Mouse (Mus musculus): ENCODE measurements at regions not wholly inside any gene's neighbourhood (a gene's known extent, or its start where the extent isn't known, plus 50 kb on each side); places are given as distances from the start of the nearest gene placed in this dataset.
A peak's percentile ranks its signal among the peaks of the same experiment; 100 is the strongest.

DNA sequence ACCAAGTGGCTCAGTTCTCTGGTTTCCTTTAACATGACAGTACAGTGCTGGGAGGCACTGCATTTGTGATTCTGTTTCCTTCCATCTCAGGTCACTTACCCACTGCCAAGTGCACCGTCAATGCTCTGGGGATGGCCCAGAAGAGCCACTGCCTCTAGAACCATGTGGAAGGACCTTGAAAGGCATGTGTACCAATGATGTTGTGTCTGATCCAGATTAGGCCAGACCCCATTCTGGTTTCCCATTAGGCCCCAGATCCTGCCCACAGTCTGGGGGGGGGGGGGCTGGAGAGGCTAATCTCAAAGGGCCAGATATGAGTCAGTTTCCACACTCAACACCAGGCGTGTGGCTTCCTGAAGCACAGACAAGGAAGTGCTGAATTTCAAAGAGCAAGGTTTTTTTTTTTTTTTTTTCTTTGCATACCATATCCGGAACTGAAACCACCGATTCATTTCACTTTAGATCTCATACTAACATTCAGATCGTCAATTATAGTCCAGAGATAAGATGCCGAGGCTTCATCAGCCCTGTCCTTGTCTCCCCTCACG, 162.6 kb upstream of the Bcl6 start:
- no peaks in the 10 kb centered on the region for H3K9me3 ChIP-seq (ENCODE audit: control insufficient read depth, low read length)
- 0 out of 2 replicates have a peak, but pooled peaks cover 3% of the 10 kb centered on the region for H3K4me1 ChIP-seq (replicated peaks; ENCODE audit: control insufficient read depth, insufficient read depth, low read length)
- H3K27ac ChIP-seq (ENCODE audit: low read depth) = no peak overlapping the region
- no peak for ATAC-seq (replicated peaks; ENCODE audit: low FRiP score, low TSS enrichment, low read depth)
- no peak for DNase-seq (ENCODE audit: low spot score)
- WGBS = 33% methylated on average over 7 of the region's 7 CpGs
- H3K4me3 ChIP-seq (ENCODE audit: low read depth, low read length) = no peak overlapping the region
- H3K27me3 ChIP-seq (replicated peaks; ENCODE audit: control insufficient read depth, insufficient read depth, low read length) = no peaks in the 10 kb centered on the region
- H3K36me3 ChIP-seq (ENCODE audit: control insufficient read depth, insufficient read depth, low read length) = no peaks in the 10 kb centered on the region
- H3K4me2 ChIP-seq (ENCODE audit: low read length) = no peak overlapping the region
- no peak overlapping the region for H3K9ac ChIP-seq (ENCODE audit: low read length)

DNA sequence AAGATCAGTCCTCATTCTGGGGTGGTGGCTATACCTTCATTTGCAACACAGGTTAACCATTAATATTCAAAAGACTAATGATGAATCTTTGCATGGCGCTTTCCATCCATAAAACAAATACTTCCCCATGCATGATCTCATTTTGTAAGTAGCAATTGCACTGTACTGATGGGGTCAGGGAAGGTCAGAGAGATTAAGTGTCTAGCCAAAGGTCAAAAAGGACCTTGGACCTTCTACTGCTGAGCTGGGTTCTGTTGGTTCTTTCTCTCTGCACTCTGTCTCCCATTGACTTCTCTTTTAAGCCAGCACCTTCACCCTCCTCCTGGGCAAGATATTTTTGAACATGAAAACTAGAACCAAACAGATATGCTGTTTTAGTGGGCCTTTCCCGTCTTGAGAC, 161.9 kb upstream of the Bcl6 start:
- no peak for DNase-seq (ENCODE audit: low spot score)
- Histone ChIP-seq H3K9ac (ENCODE audit: low read length) (no peak overlapping the region), H3K9me3 (ENCODE audit: control insufficient read depth, low read length) (no peaks in the 10 kb centered on the region), H3K4me3 (ENCODE audit: low read depth, low read length) (no peak overlapping the region), H3K27me3 (replicated peaks; ENCODE audit: control insufficient read depth, insufficient read depth, low read length) (no peaks in the 10 kb centered on the region), H3K4me2 (ENCODE audit: low read length) (no peak overlapping the region), H3K27ac (ENCODE audit: low read depth) (no peak overlapping the region), H3K36me3 (ENCODE audit: control insufficient read depth, insufficient read depth, low read length) (no peaks in the 10 kb centered on the region), H3K4me1 (replicated peaks; ENCODE audit: control insufficient read depth, insufficient read depth, low read length) (0 out of 2 replicates have a peak, but pooled peaks cover 3% of the 10 kb centered on the region)
- no peak for ATAC-seq (replicated peaks; ENCODE audit: low FRiP score, low TSS enrichment, low read depth)
- WGBS = 83% methylated on average over 2 of the region's 2 CpGs

DNA sequence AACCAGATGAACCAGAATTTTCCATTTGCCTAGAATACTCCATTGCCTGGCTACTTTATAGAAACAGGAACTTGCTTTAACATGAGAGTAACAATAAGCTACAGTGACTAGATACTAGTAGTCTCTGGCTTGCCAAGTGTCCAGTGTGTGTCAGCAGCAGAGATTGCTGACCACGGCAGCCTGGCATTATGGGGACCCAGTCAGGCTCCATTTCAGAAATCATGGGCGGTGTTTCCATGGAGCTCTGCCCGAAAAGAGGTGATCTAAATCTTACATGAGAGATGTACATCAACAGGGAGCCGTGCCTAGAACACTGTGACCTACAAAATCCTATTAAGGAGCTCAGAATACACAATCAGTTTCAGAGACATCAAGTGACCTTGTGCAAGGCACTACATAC, 160.8 kb upstream of the Bcl6 start:
- H3K27me3 ChIP-seq (replicated peaks; ENCODE audit: control insufficient read depth, insufficient read depth, low read length) = no peaks in the 10 kb centered on the region
- 0 out of 2 replicates have a peak, but pooled peaks cover 3% of the 10 kb centered on the region for H3K4me1 ChIP-seq (replicated peaks; ENCODE audit: control insufficient read depth, insufficient read depth, low read length)
- no peak overlapping the region for H3K4me3 ChIP-seq (ENCODE audit: low read depth, low read length)
- WGBS = 89% methylated on average over 4 of the region's 4 CpGs
- no peaks in the 10 kb centered on the region for H3K36me3 ChIP-seq (ENCODE audit: control insufficient read depth, insufficient read depth, low read length)
- H3K9ac ChIP-seq (ENCODE audit: low read length) = no peak overlapping the region
- DNase-seq (ENCODE audit: low spot score) (no peak), ATAC-seq (replicated peaks; ENCODE audit: low FRiP score, low TSS enrichment, low read depth) (no peak)
- H3K9me3 ChIP-seq (ENCODE audit: control insufficient read depth, low read length) = no peaks in the 10 kb centered on the region
- H3K27ac ChIP-seq (ENCODE audit: low read depth) = no peak overlapping the region
- no peak overlapping the region for H3K4me2 ChIP-seq (ENCODE audit: low read length)

DNA sequence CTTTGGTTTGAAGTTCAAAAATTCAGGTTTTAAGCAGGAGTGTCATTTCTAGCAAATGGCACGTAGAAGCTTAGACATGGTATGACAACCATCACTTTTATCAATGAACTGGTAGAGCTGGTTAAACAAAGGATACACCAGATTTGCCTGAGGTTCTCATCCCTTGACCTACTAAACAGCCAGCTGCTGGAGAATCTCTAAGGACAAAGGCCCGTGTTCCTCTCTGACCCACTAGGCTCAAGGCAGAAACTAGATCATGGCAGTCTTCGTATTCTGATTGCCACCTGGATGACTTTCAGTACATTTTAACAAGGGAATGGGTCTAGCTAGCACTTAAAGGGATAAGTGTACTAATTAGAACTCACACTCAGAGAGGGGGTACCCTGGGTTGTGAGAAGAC, 155.2 kb upstream of the Bcl6 start:
- H3K27me3 ChIP-seq (replicated peaks; ENCODE audit: control insufficient read depth, insufficient read depth, low read length) = no peaks in the 10 kb centered on the region
- no peak overlapping the region for H3K9ac ChIP-seq (ENCODE audit: low read length)
- ATAC-seq (replicated peaks; ENCODE audit: low FRiP score, low TSS enrichment, low read depth) (no peak), DNase-seq (ENCODE audit: low spot score) (no peak)
- WGBS = 87% methylated on average over 3 of the region's 3 CpGs
- 0 out of 2 replicates have a peak, but pooled peaks cover 3% of the 10 kb centered on the region for H3K4me1 ChIP-seq (replicated peaks; ENCODE audit: control insufficient read depth, insufficient read depth, low read length)
- H3K36me3 ChIP-seq (ENCODE audit: control insufficient read depth, insufficient read depth, low read length) = no peaks in the 10 kb centered on the region
- no peaks in the 10 kb centered on the region for H3K9me3 ChIP-seq (ENCODE audit: control insufficient read depth, low read length)
- no peak overlapping the region for H3K27ac ChIP-seq (ENCODE audit: low read depth)
- no peak overlapping the region for H3K4me3 ChIP-seq (ENCODE audit: low read depth, low read length)
- no peak overlapping the region for H3K4me2 ChIP-seq (ENCODE audit: low read length)

DNA sequence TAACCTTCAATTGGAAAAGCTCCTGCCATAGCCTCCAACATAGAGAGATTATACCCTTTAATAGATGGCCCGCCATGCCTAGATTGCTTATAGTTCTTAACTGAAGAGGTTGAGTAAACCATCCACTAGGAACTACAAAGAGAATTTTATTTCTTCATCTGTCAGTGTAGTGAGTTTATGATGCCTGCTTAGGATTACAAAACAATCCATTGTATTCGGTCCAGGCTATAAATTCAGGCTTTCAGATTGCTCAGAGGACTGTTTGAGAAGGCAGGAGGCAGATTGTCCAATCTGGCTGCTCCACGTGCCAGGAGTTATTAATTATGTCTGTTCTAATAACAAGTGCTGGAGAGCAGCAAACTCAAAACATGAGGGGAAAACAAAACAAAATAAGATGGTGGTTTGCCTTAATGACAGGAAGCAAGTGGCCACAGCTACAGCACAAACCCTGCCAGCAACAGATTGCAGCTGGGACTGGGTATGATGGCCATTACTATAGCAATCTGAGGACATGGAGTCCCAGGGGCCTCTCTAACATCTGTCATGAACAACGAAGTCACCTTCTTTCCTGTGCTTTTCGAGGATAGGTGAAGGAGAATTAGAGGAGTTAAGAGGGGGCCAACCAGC, 154.4 kb upstream of the Bcl6 start:
- peak; percentile 54 for DNase-seq (ENCODE audit: low spot score)
- WGBS = 37% methylated on average over 5 of the region's 5 CpGs

DNA sequence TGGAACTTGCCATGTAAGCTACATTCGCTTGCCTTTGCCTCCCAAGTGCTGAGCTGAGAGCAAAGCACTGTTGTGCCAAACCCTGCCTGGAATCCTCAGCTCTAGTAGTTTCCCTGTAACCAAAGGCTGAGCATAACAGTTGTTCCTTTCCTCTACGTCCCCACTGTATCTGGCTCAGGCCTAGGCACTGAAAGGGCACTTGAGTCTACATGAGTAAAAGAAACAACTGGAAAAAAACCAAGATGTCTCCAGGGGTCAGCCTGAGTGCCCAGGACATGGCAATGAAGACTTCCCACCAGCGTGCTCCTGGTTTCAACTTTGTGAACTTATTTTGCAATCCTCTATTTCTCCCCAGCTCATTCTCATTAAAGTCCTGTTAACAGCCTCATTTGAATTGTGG, 150.5 kb upstream of the Bcl6 start:
- no peaks in the 10 kb centered on the region for H3K9me3 ChIP-seq (ENCODE audit: control insufficient read depth, low read length)
- WGBS = 87% methylated on average over 3 of the region's 3 CpGs
- no peak overlapping the region for H3K4me2 ChIP-seq (ENCODE audit: low read length)

More for the DNA sequence above, 154.4 kb upstream of the Bcl6 start:
- Histone ChIP-seq H3K9ac (ENCODE audit: low read length) (no peak overlapping the region), H3K36me3 (ENCODE audit: control insufficient read depth, insufficient read depth, low read length) (no peaks in the 10 kb centered on the region), H3K4me3 (ENCODE audit: low read depth, low read length) (no peak overlapping the region), H3K27ac (ENCODE audit: low read depth) (no peak overlapping the region), H3K27me3 (replicated peaks; ENCODE audit: control insufficient read depth, insufficient read depth, low read length) (no peaks in the 10 kb centered on the region), H3K4me2 (ENCODE audit: low read length) (no peak overlapping the region), H3K4me1 (replicated peaks; ENCODE audit: control insufficient read depth, insufficient read depth, low read length) (0 out of 2 replicates have a peak, but pooled peaks cover 3% of the 10 kb centered on the region), H3K9me3 (ENCODE audit: control insufficient read depth, low read length) (no peaks in the 10 kb centered on the region)
- ATAC-seq (replicated peaks; ENCODE audit: low FRiP score, low TSS enrichment, low read depth) = no peak

DNA sequence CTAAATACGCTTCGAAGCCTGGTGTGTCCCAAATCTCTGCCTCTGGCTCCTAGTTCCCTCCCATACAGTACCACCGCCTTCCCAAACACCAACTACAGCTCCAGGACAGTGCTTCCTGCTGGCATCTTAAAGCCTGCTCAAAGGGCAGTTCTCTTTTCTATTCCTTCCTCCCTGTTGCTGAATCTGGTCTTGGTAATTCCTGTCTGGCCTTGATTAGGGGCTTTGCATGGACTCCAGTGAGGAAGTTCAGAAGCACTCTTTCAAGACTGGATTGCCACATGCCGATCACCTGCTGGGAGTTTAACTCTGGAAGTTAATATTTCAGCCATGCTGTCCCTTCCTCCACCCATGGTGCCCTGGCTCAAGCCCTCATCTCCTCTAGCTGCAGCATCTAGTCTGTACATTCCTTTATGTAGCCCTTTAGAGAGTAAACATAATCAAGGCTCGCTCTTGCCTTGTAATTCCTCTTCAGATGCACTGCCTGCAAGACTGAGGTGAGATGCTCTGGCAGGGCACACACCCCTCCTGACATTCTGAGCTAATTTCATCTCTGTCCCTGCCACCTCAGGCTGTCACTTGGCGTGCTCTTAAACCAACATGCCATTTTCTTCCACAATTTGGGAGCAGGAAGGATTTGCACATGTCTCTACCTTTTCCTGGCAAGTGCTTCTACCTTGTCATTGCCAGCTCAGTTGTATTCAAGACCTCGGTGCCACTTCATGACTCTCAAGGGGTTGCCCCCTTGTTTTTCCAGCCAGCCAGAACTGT, 148.8 kb upstream of the Bcl6 start:
- DNase-seq (ENCODE audit: low spot score) = no peak
- Histone ChIP-seq H3K4me2 (ENCODE audit: low read length) (no peak overlapping the region), H3K9ac (ENCODE audit: low read length) (no peak overlapping the region), H3K9me3 (ENCODE audit: control insufficient read depth, low read length) (no peaks in the 10 kb centered on the region), H3K36me3 (ENCODE audit: control insufficient read depth, insufficient read depth, low read length) (no peaks in the 10 kb centered on the region), H3K27ac (ENCODE audit: low read depth) (no peak overlapping the region), H3K4me3 (ENCODE audit: low read depth, low read length) (no peak overlapping the region), H3K27me3 (replicated peaks; ENCODE audit: control insufficient read depth, insufficient read depth, low read length) (no peaks in the 10 kb centered on the region), H3K4me1 (replicated peaks; ENCODE audit: control insufficient read depth, insufficient read depth, low read length) (no peaks in the 10 kb centered on the region)
- ATAC-seq (replicated peaks; ENCODE audit: low FRiP score, low TSS enrichment, low read depth) = no peak
- 85% methylated on average over 7 of the region's 7 CpGs for WGBS

More for the DNA sequence above, 150.5 kb upstream of the Bcl6 start:
- no peak for ATAC-seq (replicated peaks; ENCODE audit: low FRiP score, low TSS enrichment, low read depth)
- no peaks in the 10 kb centered on the region for H3K36me3 ChIP-seq (ENCODE audit: control insufficient read depth, insufficient read depth, low read length)
- no peak for DNase-seq (ENCODE audit: low spot score)
- no peaks in the 10 kb centered on the region for H3K27me3 ChIP-seq (replicated peaks; ENCODE audit: control insufficient read depth, insufficient read depth, low read length)
- no peak overlapping the region for H3K4me3 ChIP-seq (ENCODE audit: low read depth, low read length)
- H3K9ac ChIP-seq (ENCODE audit: low read length) = no peak overlapping the region
- H3K4me1 ChIP-seq (replicated peaks; ENCODE audit: control insufficient read depth, insufficient read depth, low read length) = 0 out of 2 replicates have a peak, but pooled peaks cover 3% of the 10 kb centered on the region
- no peak overlapping the region for H3K27ac ChIP-seq (ENCODE audit: low read depth)

DNA sequence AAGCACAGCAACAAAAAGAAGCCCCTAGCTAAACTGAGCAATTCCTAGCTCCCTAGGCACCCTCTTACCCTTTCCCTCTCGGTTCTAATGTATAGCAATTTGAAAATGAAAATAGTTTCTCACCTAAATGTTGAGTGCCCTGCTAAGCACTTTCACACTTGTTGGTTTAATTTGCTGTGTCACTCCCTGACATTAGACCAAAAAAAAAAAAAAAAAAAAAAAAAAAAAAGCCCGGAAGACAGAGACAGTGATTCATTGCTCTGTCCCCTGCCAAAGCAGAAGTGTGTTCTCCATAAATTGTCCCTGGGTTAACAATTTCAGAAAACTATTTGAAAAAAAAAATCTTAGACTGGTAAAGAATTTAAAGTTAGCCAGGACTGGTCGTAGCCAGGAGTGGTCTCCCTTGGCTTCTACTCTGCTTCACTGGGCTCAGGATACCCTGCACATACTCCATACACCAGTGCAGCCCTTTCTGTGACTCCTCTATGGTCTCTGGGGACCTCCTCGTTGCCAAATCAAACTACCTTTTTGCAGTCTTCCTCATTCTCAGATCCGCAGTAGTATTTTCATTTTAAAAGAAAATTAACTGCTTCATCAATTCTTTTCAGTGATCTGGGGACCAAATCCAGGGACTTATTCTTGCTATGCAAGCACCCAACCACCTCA, 148.0 kb upstream of the Bcl6 start:
- H3K9me3 ChIP-seq (ENCODE audit: control insufficient read depth, low read length) = no peaks in the 10 kb centered on the region

More for the DNA sequence above, 148.0 kb upstream of the Bcl6 start:
- DNase-seq (ENCODE audit: low spot score) = no peak
- Histone ChIP-seq H3K36me3 (ENCODE audit: control insufficient read depth, insufficient read depth, low read length) (no peaks in the 10 kb centered on the region), H3K4me3 (ENCODE audit: low read depth, low read length) (no peak overlapping the region), H3K4me2 (ENCODE audit: low read length) (no peak overlapping the region), H3K9ac (ENCODE audit: low read length) (no peak overlapping the region), H3K27ac (ENCODE audit: low read depth) (no peak overlapping the region), H3K27me3 (replicated peaks; ENCODE audit: control insufficient read depth, insufficient read depth, low read length) (no peaks in the 10 kb centered on the region), H3K4me1 (replicated peaks; ENCODE audit: control insufficient read depth, insufficient read depth, low read length) (no peaks in the 10 kb centered on the region)
- ATAC-seq (replicated peaks; ENCODE audit: low FRiP score, low TSS enrichment, low read depth) = no peak
- 70% methylated on average over 5 of the region's 5 CpGs for WGBS

Data from intestine, embryonic 14.5 days (tissue).